Mouse (Mus musculus): ENCODE results near the gene Angptl1.

DNA sequence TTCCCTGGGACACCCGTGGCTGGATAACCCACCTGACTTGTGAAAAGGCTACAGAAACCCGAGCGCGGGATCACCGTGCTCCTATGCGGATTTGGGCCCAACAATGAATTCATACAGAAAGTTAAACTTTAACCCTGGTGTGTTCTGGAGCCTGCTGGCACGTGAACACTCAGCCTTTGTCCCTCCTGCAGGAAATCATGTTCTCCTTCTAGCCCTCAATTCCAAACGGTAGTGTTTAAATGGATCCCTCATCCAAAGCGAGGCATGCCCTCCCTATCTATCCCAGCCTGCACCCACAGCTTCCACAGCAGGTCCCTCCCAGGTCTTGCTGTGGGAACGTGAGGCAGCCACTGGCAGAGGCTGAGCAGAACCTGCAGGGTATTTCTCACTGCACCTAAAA is 30.0 kb upstream of the Angptl1 start:
- TF ChIP-seq CTCF (conservative IDR thresholded peaks at IDR 0.05; ENCODE audit: insufficient read depth, insufficient read length, low read depth, low read length) (no peak), POLR2A (IDR thresholded peaks at IDR 0.05; ENCODE audit: low read depth, low read length) (no peak)
